Mouse (Mus musculus): Measurements from ENCODE around the gene Gm17622. TPM values are rescaled to one million over a fixed set of nuclear protein-coding genes. Genes with fewer than 3 reads are reported as not detected.

Gene Gm17622
- polyA plus RNA-seq, 1 experiment: not detected

DNA sequence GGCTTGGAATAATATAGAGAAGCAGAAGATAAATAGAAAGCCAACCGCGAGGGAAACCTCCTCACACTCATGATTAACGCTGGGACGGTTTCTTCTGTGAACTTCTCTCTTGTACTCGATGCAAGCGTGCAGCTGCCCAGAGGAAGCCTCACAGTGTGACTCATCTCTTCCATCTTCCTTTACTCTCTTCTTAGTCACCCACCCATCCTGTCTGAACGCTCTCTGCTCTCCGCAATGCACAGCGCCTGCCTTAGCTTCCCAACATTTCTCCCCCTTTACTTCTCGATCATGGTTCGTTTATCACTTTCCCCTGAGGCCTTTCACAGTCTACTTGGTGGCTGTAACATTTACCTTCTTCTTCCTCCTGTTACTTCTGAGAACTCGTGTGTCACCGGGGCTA is 20.1 kb downstream of the Gm17622 start:
- no peaks in the 10 kb centered on the region for H3K27me3 ChIP-seq (ENCODE audit: control insufficient read depth, insufficient read depth, low read length)
- no peaks in the 10 kb centered on the region for H3K4me1 ChIP-seq (ENCODE audit: control insufficient read depth, insufficient read depth, low read length)
- no peak overlapping the region for H3K4me3 ChIP-seq (replicated peaks; ENCODE audit: insufficient read depth, low read depth, low read length)
- H3K27ac ChIP-seq (ENCODE audit: insufficient read depth, low read length): no peak overlapping the region
- TF ChIP-seq POLR2A (IDR thresholded peaks at IDR 0.05; ENCODE audit: borderline replicate concordance, insufficient read depth, low read length): no peak
- no peak for TF ChIP-seq CTCF (IDR thresholded peaks at IDR 0.05; ENCODE audit: borderline replicate concordance, insufficient read depth, low read depth, low read length)
- no peak for DNase-seq
- 90% methylated on average over 13 of the region's 13 CpGs for WGBS

DNA sequence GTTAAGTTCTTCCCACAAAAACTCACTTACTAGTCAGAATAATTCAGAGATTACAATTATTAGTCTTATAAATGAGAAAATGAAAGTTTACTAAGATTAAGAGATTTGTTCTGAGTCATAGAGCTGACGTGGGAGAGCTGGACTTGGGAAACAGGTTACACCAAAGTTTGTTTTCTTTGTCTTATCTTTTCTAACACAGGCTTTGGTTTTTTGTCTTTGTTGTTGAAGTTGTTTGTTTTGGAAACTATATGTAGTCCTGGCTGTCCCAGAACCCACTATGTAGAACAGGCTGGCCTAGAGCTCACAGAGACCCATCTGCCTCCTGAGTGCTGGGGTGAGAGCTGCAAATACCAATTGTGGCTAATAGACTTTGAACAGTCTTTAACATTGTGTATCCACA is 20.7 kb downstream of the Gm17622 start:
- DNase-seq: no peak
- Histone ChIP-seq H3K27me3 (ENCODE audit: control insufficient read depth, insufficient read depth, low read length) (no peaks in the 10 kb centered on the region), H3K4me1 (ENCODE audit: control insufficient read depth, insufficient read depth, low read length) (no peaks in the 10 kb centered on the region), H3K27ac (ENCODE audit: insufficient read depth, low read length) (no peak overlapping the region), H3K4me3 (replicated peaks; ENCODE audit: insufficient read depth, low read depth, low read length) (no peak overlapping the region)
- TF ChIP-seq CTCF (IDR thresholded peaks at IDR 0.05; ENCODE audit: borderline replicate concordance, insufficient read depth, low read depth, low read length) (no peak), POLR2A (IDR thresholded peaks at IDR 0.05; ENCODE audit: borderline replicate concordance, insufficient read depth, low read length) (no peak)
- 96% methylated on average over 1 of the region's 1 CpGs for WGBS

DNA sequence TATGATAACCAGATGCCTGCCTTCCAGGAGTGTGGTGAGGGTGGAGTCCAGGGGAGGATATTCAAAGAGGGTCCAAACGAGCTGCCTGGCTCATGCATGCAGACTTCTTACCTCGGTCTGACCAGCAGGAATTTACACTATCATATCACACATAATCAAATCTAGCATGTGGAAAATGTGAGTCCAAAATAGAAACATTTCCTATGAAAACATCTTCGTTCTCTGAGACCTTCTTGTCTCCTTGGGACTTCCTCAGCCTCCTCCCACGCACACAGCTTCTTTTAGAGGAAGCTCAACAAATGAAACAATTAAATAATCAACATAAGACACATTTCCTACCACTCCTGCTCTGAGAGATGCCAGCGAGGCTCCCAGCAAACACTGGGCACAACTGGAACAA is 21.4 kb downstream of the Gm17622 start:
- Histone ChIP-seq H3K4me1 (ENCODE audit: control insufficient read depth, insufficient read depth, low read length) (no peaks in the 10 kb centered on the region), H3K4me3 (replicated peaks; ENCODE audit: insufficient read depth, low read depth, low read length) (no peak overlapping the region), H3K27me3 (ENCODE audit: control insufficient read depth, insufficient read depth, low read length) (no peaks in the 10 kb centered on the region), H3K27ac (ENCODE audit: insufficient read depth, low read length) (no peak overlapping the region)
- DNase-seq: no peak
- no peak for TF ChIP-seq POLR2A (IDR thresholded peaks at IDR 0.05; ENCODE audit: borderline replicate concordance, insufficient read depth, low read length)
- TF ChIP-seq CTCF (IDR thresholded peaks at IDR 0.05; ENCODE audit: borderline replicate concordance, insufficient read depth, low read depth, low read length): no peak
- 71% methylated on average over 5 of the region's 5 CpGs for WGBS

DNA sequence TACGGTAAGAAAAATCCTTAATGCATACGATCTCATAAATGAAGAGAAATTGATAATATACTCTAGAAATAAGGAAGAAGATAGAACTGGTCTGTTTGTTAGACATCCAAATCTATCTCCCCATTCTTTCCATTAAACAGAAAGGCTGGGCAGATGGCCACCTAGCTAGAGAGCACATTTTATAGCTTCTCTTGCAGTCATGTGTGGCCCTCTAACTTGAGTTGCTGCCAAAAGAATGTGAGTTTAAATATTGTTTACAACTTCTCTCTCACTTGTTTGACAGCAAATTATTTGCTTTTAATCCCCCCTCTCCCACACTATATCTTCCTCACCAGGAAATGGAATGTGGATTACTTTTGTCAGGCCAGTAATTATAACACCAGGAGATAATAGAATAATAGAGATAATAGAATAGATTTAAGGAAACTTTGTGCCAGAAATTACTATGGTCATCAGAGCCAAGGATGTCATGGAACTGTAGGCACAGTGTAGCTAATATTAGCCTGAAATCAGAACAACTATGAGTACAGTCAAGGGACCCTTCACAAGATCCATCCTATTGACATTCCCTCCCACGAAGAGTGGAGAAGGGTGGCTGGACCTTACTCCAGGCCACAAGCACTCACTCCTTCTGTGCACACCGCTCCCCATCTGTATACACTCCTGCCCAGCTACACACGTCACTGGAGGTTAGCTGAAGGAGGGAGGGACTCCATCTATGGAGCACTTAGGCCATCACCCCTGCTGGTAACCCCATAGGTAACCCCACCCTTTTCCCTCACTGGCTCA is 23.8 kb downstream of the Gm17622 start:
- no peak overlapping the region for H3K27ac ChIP-seq (ENCODE audit: insufficient read depth, low read length)
- H3K27me3 ChIP-seq (ENCODE audit: control insufficient read depth, insufficient read depth, low read length): no peaks in the 10 kb centered on the region
- TF ChIP-seq CTCF (IDR thresholded peaks at IDR 0.05; ENCODE audit: borderline replicate concordance, insufficient read depth, low read depth, low read length): no peak
- no peak for TF ChIP-seq POLR2A (IDR thresholded peaks at IDR 0.05; ENCODE audit: borderline replicate concordance, insufficient read depth, low read length)
- WGBS: 83% methylated on average over 5 of the region's 5 CpGs
- H3K4me3 ChIP-seq (replicated peaks; ENCODE audit: insufficient read depth, low read depth, low read length): no peak overlapping the region
- DNase-seq: no peak
- H3K4me1 ChIP-seq (ENCODE audit: control insufficient read depth, insufficient read depth, low read length): no peaks in the 10 kb centered on the region

DNA sequence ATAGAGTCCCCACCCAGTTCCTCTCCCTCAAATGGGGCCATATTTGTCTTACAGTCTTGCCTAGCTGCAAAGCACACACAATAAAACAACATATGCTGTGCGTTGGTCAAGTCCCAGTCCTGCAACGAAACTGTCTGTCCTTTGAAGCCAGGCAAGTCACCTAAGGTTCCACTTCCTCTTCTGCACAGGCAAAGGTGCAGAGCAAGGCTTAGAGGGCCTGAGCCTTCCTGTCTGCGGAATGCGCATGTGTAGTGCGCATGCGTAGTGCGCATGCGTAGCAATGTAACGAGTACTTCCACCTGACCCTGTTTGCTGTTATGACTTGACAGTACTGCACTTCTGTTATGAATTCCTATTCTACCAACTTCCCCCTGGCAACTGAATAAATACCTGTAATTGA is 25.7 kb downstream of the Gm17622 start:
- no peaks in the 10 kb centered on the region for H3K4me1 ChIP-seq (ENCODE audit: control insufficient read depth, insufficient read depth, low read length)
- H3K4me3 ChIP-seq (replicated peaks; ENCODE audit: insufficient read depth, low read depth, low read length): no peak overlapping the region
- TF ChIP-seq CTCF (IDR thresholded peaks at IDR 0.05; ENCODE audit: borderline replicate concordance, insufficient read depth, low read depth, low read length) (no peak), POLR2A (IDR thresholded peaks at IDR 0.05; ENCODE audit: borderline replicate concordance, insufficient read depth, low read length) (no peak)
- H3K27ac ChIP-seq (ENCODE audit: insufficient read depth, low read length): no peak overlapping the region
- no peak for DNase-seq
- WGBS: 96% methylated on average over 9 of the region's 9 CpGs
- H3K27me3 ChIP-seq (ENCODE audit: control insufficient read depth, insufficient read depth, low read length): no peaks in the 10 kb centered on the region

DNA sequence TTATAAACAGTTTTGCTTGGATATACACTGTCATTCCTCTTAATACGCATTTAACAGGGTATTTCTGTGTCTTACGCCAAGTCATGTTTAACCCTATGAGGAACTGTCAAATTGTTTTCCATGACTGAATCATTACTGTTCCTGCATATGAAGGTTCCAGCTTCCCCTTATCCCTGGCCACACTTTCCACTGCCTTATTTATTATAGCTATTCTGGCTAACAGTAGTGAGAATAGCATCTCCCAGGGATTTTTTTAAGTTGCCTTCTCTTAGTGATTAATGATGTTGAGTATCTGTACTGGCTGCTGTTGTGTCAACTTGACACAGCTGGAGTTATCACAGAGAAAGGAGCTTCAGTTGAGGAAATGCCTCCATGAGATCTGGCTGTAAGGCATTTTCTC is 26.8 kb downstream of the Gm17622 start:
- Histone ChIP-seq H3K4me3 (replicated peaks; ENCODE audit: insufficient read depth, low read depth, low read length) (no peak overlapping the region), H3K27ac (ENCODE audit: insufficient read depth, low read length) (no peak overlapping the region), H3K27me3 (ENCODE audit: control insufficient read depth, insufficient read depth, low read length) (no peaks in the 10 kb centered on the region), H3K4me1 (ENCODE audit: control insufficient read depth, insufficient read depth, low read length) (no peaks in the 10 kb centered on the region)
- TF ChIP-seq POLR2A (IDR thresholded peaks at IDR 0.05; ENCODE audit: borderline replicate concordance, insufficient read depth, low read length) (no peak), CTCF (IDR thresholded peaks at IDR 0.05; ENCODE audit: borderline replicate concordance, insufficient read depth, low read depth, low read length) (no peak)
- WGBS: 89% methylated on average over 2 of the region's 2 CpGs
- no peak for DNase-seq

DNA sequence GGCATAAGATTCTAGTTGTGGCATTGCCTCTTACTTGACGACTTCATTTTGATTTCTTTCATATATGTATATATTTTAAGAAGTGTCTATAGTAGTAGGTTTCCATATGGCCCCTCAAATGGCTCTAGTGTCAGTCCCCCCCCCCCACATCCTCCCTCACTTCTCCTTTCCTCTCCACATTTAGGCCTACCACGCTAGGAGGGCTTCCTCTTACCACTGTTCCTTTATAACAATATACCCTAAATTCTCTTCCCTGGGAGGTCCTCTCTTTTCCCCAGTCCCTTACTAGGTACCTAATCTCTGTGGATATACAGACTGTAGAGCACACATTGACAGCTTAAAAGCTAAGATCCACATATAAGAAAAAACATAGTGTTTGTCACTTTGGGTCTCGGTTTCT is 30.8 kb downstream of the Gm17622 start:
- no peaks in the 10 kb centered on the region for H3K4me1 ChIP-seq (ENCODE audit: control insufficient read depth, insufficient read depth, low read length)
- no peaks in the 10 kb centered on the region for H3K27me3 ChIP-seq (ENCODE audit: control insufficient read depth, insufficient read depth, low read length)
- no peak overlapping the region for H3K4me3 ChIP-seq (replicated peaks; ENCODE audit: insufficient read depth, low read depth, low read length)
- WGBS: 93% methylated on average over 3 of the region's 3 CpGs
- no peak overlapping the region for H3K27ac ChIP-seq (ENCODE audit: insufficient read depth, low read length)
- TF ChIP-seq POLR2A (IDR thresholded peaks at IDR 0.05; ENCODE audit: borderline replicate concordance, insufficient read depth, low read length) (no peak), CTCF (IDR thresholded peaks at IDR 0.05; ENCODE audit: borderline replicate concordance, insufficient read depth, low read depth, low read length) (no peak)
- DNase-seq: no peak

DNA sequence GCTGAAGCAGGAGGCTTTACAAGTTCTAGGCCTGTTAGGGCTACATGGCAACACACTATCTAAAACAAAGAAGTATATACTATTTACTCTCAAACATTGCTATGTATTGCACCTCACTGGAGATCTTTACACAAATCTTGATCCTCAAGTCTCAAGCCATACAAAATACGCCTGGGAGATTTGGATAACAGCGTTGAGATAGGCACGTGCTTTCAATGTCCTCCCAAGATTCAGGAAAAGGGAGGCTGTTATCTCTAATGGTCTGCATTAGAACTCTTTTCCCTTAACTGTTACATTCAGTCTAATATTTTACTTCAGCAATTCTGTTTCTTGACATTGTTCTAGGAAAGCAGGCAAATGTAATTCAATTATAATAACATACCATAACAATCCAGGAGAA is 36.5 kb downstream of the Gm17622 start:
- TF ChIP-seq CTCF (IDR thresholded peaks at IDR 0.05; ENCODE audit: borderline replicate concordance, insufficient read depth, low read depth, low read length) (no peak), POLR2A (IDR thresholded peaks at IDR 0.05; ENCODE audit: borderline replicate concordance, insufficient read depth, low read length) (no peak)
- DNase-seq: no peak
- H3K27ac ChIP-seq (ENCODE audit: insufficient read depth, low read length): no peak overlapping the region
- WGBS: 96% methylated on average over 3 of the region's 3 CpGs
- H3K4me3 ChIP-seq (replicated peaks; ENCODE audit: insufficient read depth, low read depth, low read length): no peak overlapping the region
- H3K27me3 ChIP-seq (ENCODE audit: control insufficient read depth, insufficient read depth, low read length): no peaks in the 10 kb centered on the region
- H3K4me1 ChIP-seq (ENCODE audit: control insufficient read depth, insufficient read depth, low read length): no peaks in the 10 kb centered on the region

Measured in cerebellum, adult 2 months (tissue).